Mouse (Mus musculus) liver, postnatal 0 days (tissue): ENCODE results near the gene Apob.

Source experiments
- CTCF ChIP-seq: sonication (generic); IDR thresholded peaks from 2 replicates; pipeline ENCODE4 v1.5.1; 2016; ENCODE audit warnings: antibody characterized with exemption, low read depth
- EP300 ChIP-seq: IDR thresholded peaks from 2 replicates; pipeline ENCODE4 v1.6.1; 2016; ENCODE audit warnings: antibody characterized with exemption, low read depth, mild to moderate bottlenecking

DNA sequence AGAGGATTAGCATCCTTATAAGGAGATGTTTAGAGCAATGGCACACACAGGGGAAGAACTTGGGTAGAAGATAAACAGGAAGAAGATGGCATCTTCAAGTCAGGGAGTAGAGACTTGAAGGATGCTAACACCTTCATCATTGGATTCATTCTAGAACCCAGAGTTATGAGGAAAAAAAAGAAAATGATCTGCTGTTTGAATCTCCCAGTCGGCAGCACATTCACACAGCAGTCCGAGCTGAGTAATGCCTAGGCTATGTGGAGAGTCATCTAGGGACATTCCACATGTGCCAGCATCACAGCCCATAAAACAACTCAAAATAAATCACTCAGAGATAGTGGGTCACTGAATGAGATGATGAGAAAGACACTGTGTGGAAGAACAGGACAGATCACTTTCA, 10.2 kb upstream of the Apob start:
- TF ChIP-seq CTCF (no peak), EP300 (no peak)
